Mouse (Mus musculus) stomach, embryonic 16.5 days (tissue): Measurements from ENCODE around the gene Spdye4c. TPM values are rescaled to one million over a fixed set of nuclear protein-coding genes. Genes with fewer than 3 reads are reported as not detected.

Experiments
- ATAC-seq: fragments of 200-750 bp; cut with Nextera tagmentation; 2 replicates; pipeline ENCODE4 v1.8.0; 2017; ENCODE audit warnings: moderate number of reproducible peaks, moderate TSS enrichment; ENCODE audit not compliant: insufficient read depth, low FRiP score
- H3K27ac ChIP-seq: fragments of 300-500 bp; sonication (generic); 2 replicates; pipeline ENCODE4 v1.5.1; 2014; ENCODE audit warnings: low read length
- H3K27me3 ChIP-seq: fragments of 300-500 bp; sonication (generic); 2 replicates; pipeline ENCODE4 v1.6.1; 2014; ENCODE audit warnings: low read length, control low read depth, mixed read lengths; ENCODE audit not compliant: control insufficient read depth, insufficient read depth
- H3K36me3 ChIP-seq: fragments of 300-500 bp; sonication (generic); 2 replicates; pipeline ENCODE4 v1.6.1; 2014; ENCODE audit warnings: low read length; ENCODE audit not compliant: control insufficient read depth, insufficient read depth
- H3K4me1 ChIP-seq: fragments of 300-500 bp; sonication (generic); 2 replicates; pipeline ENCODE4 v1.6.1; 2014; ENCODE audit warnings: low read length, control low read depth, mixed read lengths; ENCODE audit not compliant: control insufficient read depth, insufficient read depth
- H3K4me2 ChIP-seq: fragments of 300-500 bp; sonication (generic); 2 replicates; pipeline ENCODE4 v1.6.1; 2014; ENCODE audit warnings: low read depth, low read length, mixed read lengths
- H3K4me3 ChIP-seq: fragments of 300-500 bp; sonication (generic); replicated peaks from 2 replicates; pipeline ENCODE4 v1.5.1; 2014; ENCODE audit warnings: mild to moderate bottlenecking, low read length
- H3K9ac ChIP-seq: fragments of 300-500 bp; sonication (generic); 2 replicates; pipeline ENCODE4 v1.6.1; 2014; ENCODE audit warnings: low read length
- H3K9me3 ChIP-seq: fragments of 300-500 bp; sonication (generic); replicated peaks from 2 replicates; pipeline ENCODE4 v1.6.1; 2016; ENCODE audit warnings: low read length, control low read depth; ENCODE audit not compliant: control insufficient read depth
- WGBS: fragments of 180-500 bp; shearing (Covaris S2); extraction: QIAGEN DNeasy Blood & Tissue Kit; methylation state at CpG from one replicate; pipeline ENCODE4 v1.1.7; 2014; 5-methylcytosine and 5-hydroxymethylcytosine counted together
- polyA plus RNA-seq: library from polyadenylated mRNA; unstranded; fragments of >200 nt; fragmentation: Nextera tagmentation; extraction: Ambion mirVana; gene quantifications from 2 replicates; pipeline ENCODE4 v1.2.1, GENCODE M21; 2015

Spdye4c gene
- polyA plus RNA-seq, 1 experiment from 2014 or later = not detected

GRCm38 (mm10) chr2:128572726-128573624, 18.0 kb upstream of the Spdye4c start:
- no peak overlapping the region for H3K9ac ChIP-seq
- no peak overlapping the region; the same call in 1 of the 2 replicates for H3K27ac ChIP-seq
- no peaks in the 10 kb centered on the region for H3K4me1 ChIP-seq
- no peaks in the 10 kb centered on the region for H3K27me3 ChIP-seq
- WGBS = 37% methylated on average over 16 of the region's 16 CpGs
- no peak overlapping the region for H3K4me2 ChIP-seq
- H3K36me3 ChIP-seq = no peaks in the 10 kb centered on the region
- no peak overlapping the region for H3K4me3 ChIP-seq
- no peaks in the 10 kb centered on the region for H3K9me3 ChIP-seq
- ATAC-seq = peak; percentile 69

- H3K9me3 ChIP-seq = no peaks in the 10 kb centered on the region
- no peaks in the 10 kb centered on the region for H3K36me3 ChIP-seq
- no peak overlapping the region for H3K9ac ChIP-seq
- ATAC-seq = no peak
- H3K4me1 ChIP-seq = no peaks in the 10 kb centered on the region
- no peak overlapping the region for H3K4me3 ChIP-seq
- H3K27ac ChIP-seq = no peak overlapping the region
- 74% methylated on average over 5 of the region's 5 CpGs for WGBS
- H3K4me2 ChIP-seq = no peak overlapping the region
- H3K27me3 ChIP-seq = no peaks in the 10 kb centered on the region
These were observed 8.1 kb upstream of the Spdye4c start for GRCm38 (mm10) chr2:128582881-128583280.

GRCm38 (mm10) chr2:128592301-128592700, 1.3 kb downstream of the Spdye4c start:
- Histone ChIP-seq H3K36me3 (no peaks in the 10 kb centered on the region), H3K27ac (no peak overlapping the region), H3K4me2 (no peak overlapping the region), H3K4me3 (no peak overlapping the region), H3K9me3 (no peaks in the 10 kb centered on the region), H3K4me1 (no peaks in the 10 kb centered on the region), H3K27me3 (no peaks in the 10 kb centered on the region), H3K9ac (no peak overlapping the region)
- ATAC-seq = no peak
- 83% methylated on average over 7 of the region's 7 CpGs for WGBS

- no peaks in the 10 kb centered on the region for H3K27me3 ChIP-seq
- H3K9me3 ChIP-seq = 0 out of 2 replicates have a peak, but pooled peaks cover 3% of the 10 kb centered on the region
- no peak overlapping the region for H3K9ac ChIP-seq
- no peaks in the 10 kb centered on the region for H3K36me3 ChIP-seq
- WGBS = 29% methylated on average over 2 of the region's 2 CpGs
- H3K27ac ChIP-seq = no peak overlapping the region
- ATAC-seq = no peak
- no peak overlapping the region for H3K4me2 ChIP-seq
- no peak overlapping the region for H3K4me3 ChIP-seq
- no peaks in the 10 kb centered on the region for H3K4me1 ChIP-seq
These were observed 10.5 kb downstream of the Spdye4c start for GRCm38 (mm10) chr2:128601534-128601933.

- peaks cover 27% of the 10 kb centered on the region for H3K36me3 ChIP-seq
- 0 out of 2 replicates have a peak, but pooled peaks cover 3% of the 10 kb centered on the region for H3K9me3 ChIP-seq
- ATAC-seq = no peak
- H3K4me2 ChIP-seq = no peak overlapping the region
- H3K27ac ChIP-seq = no peak overlapping the region
- H3K4me3 ChIP-seq = no peak overlapping the region
- H3K4me1 ChIP-seq = peaks cover 5% of the 10 kb centered on the region
- no peak overlapping the region for H3K9ac ChIP-seq
- WGBS = 74% methylated on average over 5 of the region's 5 CpGs
- H3K27me3 ChIP-seq = no peaks in the 10 kb centered on the region
These were observed 18.3 kb downstream of the Spdye4c start for GRCm38 (mm10) chr2:128609286-128609685.

- Histone ChIP-seq H3K4me2 (no peak overlapping the region), H3K4me3 (no peak overlapping the region), H3K4me1 (peaks cover 5% of the 10 kb centered on the region), H3K27me3 (no peaks in the 10 kb centered on the region), H3K9ac (no peak overlapping the region), H3K27ac (no peak overlapping the region), H3K9me3 (no peaks in the 10 kb centered on the region), H3K36me3 (peaks cover 32% of the 10 kb centered on the region)
- ATAC-seq = no peak
- 92% methylated on average over 8 of the region's 8 CpGs for WGBS
These were observed 20.2 kb downstream of the Spdye4c start for GRCm38 (mm10) chr2:128611178-128611577.

GRCm38 (mm10) chr2:128612275-128612674, 21.3 kb downstream of the Spdye4c start:
- no peak for ATAC-seq
- no peaks in the 10 kb centered on the region for H3K9me3 ChIP-seq
- H3K4me1 ChIP-seq = peaks cover 5% of the 10 kb centered on the region
- no peak overlapping the region for H3K4me3 ChIP-seq
- no peak overlapping the region for H3K4me2 ChIP-seq
- no peaks in the 10 kb centered on the region for H3K27me3 ChIP-seq
- H3K27ac ChIP-seq = no peak overlapping the region
- 85% methylated on average over 7 of the region's 7 CpGs for WGBS
- no peak overlapping the region for H3K9ac ChIP-seq
- peaks cover 32% of the 10 kb centered on the region for H3K36me3 ChIP-seq

GRCm38 (mm10) chr2:128613365-128613764, 22.4 kb downstream of the Spdye4c start:
- Histone ChIP-seq H3K36me3 (peaks cover 32% of the 10 kb centered on the region), H3K27ac (peak overlapping the region; percentile 49), H3K4me2 (no peak overlapping the region), H3K9me3 (no peaks in the 10 kb centered on the region), H3K4me1 (peaks cover 5% of the 10 kb centered on the region), H3K27me3 (no peaks in the 10 kb centered on the region), H3K4me3 (no peak overlapping the region), H3K9ac (no peak overlapping the region)
- 59% methylated on average over 5 of the region's 5 CpGs for WGBS
- ATAC-seq = no peak

- 90% methylated on average over 4 of the region's 4 CpGs for WGBS
- no peak overlapping the region for H3K4me3 ChIP-seq
These were observed 24.4 kb downstream of the Spdye4c start for GRCm38 (mm10) chr2:128615366-128615765.

More at GRCm38 (mm10) chr2:128615366-128615765, 24.4 kb downstream of the Spdye4c start:
- no peak overlapping the region for H3K27ac ChIP-seq
- H3K27me3 ChIP-seq = no peaks in the 10 kb centered on the region
- H3K9me3 ChIP-seq = no peaks in the 10 kb centered on the region
- no peak overlapping the region for H3K4me2 ChIP-seq
- H3K9ac ChIP-seq = no peak overlapping the region
- peaks cover 5% of the 10 kb centered on the region for H3K4me1 ChIP-seq
- ATAC-seq = no peak
- H3K36me3 ChIP-seq = peaks cover 35% of the 10 kb centered on the region
